Mouse (Mus musculus): ENCODE measurements around the gene Exog. TPM values are rescaled to one million over a fixed set of nuclear protein-coding genes. Genes with fewer than 3 reads are reported as not detected.
A peak's percentile ranks its signal among the peaks of the same experiment; 100 is the strongest.

Gene Exog
- polyA plus RNA-seq, 1 experiment from 2014 or later, result 32.1 TPM

DNA sequence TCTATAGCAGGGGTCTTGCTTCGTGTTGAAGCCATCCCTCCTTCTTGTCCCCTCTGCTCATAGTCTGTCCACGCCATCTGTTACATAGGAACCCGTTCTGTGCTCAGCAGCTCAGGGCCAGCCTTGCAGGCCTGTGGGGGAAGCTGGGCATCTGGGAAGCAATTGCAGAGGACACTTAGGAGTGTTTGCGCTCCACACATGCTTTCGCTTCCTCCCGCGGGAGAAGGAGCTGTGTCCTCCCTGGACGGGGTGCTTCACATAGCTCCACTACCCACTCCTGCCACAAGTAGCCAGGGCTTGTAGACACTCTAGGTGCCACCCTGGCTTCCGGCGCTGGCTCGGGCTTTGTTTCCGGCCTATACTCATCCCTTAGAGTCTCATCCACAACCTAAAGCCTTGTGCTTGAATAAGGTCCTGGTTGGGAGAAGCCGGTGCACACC is 18.7 kb upstream of the Exog start:
- H3K4me1 ChIP-seq (ENCODE audit: insufficient read depth), result peaks cover 17% of the 10 kb centered on the region
- WGBS, result 69% methylated on average over 13 of the region's 13 CpGs
- no peak; the same call in 1 of the 2 replicates for ATAC-seq (ENCODE audit: insufficient read depth)
- TF ChIP-seq CTCF (IDR thresholded peaks at IDR 0.05; ENCODE audit: low read depth), result no peak
- no peak for DNase-seq
- H3K27me3 ChIP-seq (ENCODE audit: insufficient read depth, low read length), result no peaks in the 10 kb centered on the region
- no peaks in the 10 kb centered on the region for H3K9me3 ChIP-seq (ENCODE audit: low read depth, low read length)
- H3K4me3 ChIP-seq (ENCODE audit: low read depth, low read length), result no peak overlapping the region
- H3K4me2 ChIP-seq, result no peak overlapping the region
- H3K9ac ChIP-seq, result no peak overlapping the region
- H3K27ac ChIP-seq (ENCODE audit: low read depth), result peak overlapping the region; percentile 71; the same call in 1 of the 2 replicates
- H3K36me3 ChIP-seq (ENCODE audit: insufficient read depth), result peaks cover 20% of the 10 kb centered on the region; the same call in 1 of the 2 replicates

DNA sequence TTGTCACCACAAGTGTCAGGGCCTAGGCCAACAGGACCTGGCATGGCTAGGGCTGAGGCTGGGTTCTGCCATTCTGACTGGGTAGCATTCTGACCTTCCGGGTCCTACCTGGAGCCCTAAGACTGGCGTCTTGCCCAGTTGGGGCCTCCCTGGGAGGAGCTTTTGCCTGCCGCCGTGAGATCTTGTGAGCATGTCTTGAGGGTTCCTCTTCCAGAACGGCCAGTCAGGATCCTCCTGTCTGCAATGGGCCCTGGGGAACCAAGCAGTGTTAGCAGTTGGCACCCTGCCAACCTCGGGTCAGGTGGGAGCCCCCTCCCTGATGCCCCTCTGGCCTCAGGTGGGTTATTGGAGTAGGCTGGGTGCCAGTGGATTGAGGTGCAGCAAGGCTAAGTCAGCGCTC is 18.3 kb upstream of the Exog start:
- 62% methylated on average over 7 of the region's 7 CpGs for WGBS
- Histone ChIP-seq H3K27ac (ENCODE audit: low read depth) (no peak overlapping the region), H3K9ac (no peak overlapping the region), H3K27me3 (ENCODE audit: insufficient read depth, low read length) (no peaks in the 10 kb centered on the region), H3K4me3 (ENCODE audit: low read depth, low read length) (no peak overlapping the region), H3K9me3 (ENCODE audit: low read depth, low read length) (no peaks in the 10 kb centered on the region), H3K4me2 (no peak overlapping the region), H3K4me1 (ENCODE audit: insufficient read depth) (peaks cover 16% of the 10 kb centered on the region), H3K36me3 (ENCODE audit: insufficient read depth) (peaks cover 24% of the 10 kb centered on the region; the same call in 1 of the 2 replicates)
- ATAC-seq (ENCODE audit: insufficient read depth) (no peak), DNase-seq (peak; percentile 21)
- TF ChIP-seq CTCF (IDR thresholded peaks at IDR 0.05; ENCODE audit: low read depth), result no peak

DNA sequence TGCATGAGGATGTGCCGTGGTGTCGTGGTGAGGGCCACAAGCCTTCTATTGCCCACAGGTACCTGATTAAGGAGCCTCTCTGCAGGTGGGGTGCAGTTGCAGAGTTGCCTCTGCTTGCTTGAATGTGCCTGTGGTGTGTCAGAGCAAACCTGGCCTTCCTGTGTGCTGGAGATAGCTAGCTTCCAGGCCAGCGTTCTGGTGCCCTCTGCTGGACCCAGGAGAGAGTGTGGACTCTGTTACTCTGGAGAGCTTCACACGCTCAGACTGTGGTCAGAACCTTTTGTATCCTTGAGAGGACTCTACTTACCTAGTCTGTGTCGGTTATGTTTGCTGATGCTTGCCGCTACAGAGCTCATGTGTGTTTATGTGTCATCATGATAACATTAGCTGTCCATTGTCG is 14.4 kb upstream of the Exog start:
- Histone ChIP-seq H3K4me2 (no peak overlapping the region), H3K27me3 (ENCODE audit: insufficient read depth, low read length) (no peaks in the 10 kb centered on the region), H3K36me3 (ENCODE audit: insufficient read depth) (peaks cover 56% of the 10 kb centered on the region), H3K4me3 (ENCODE audit: low read depth, low read length) (no peak overlapping the region), H3K9me3 (ENCODE audit: low read depth, low read length) (no peaks in the 10 kb centered on the region), H3K9ac (no peak overlapping the region), H3K4me1 (ENCODE audit: insufficient read depth) (peaks cover 6% of the 10 kb centered on the region), H3K27ac (ENCODE audit: low read depth) (no peak overlapping the region)
- peak; percentile 96 for TF ChIP-seq CTCF (IDR thresholded peaks at IDR 0.05; ENCODE audit: low read depth)
- ATAC-seq (ENCODE audit: insufficient read depth) (peak; percentile 67), DNase-seq (peak; percentile 93)
- WGBS, result 44% methylated on average over 7 of the region's 7 CpGs

DNA sequence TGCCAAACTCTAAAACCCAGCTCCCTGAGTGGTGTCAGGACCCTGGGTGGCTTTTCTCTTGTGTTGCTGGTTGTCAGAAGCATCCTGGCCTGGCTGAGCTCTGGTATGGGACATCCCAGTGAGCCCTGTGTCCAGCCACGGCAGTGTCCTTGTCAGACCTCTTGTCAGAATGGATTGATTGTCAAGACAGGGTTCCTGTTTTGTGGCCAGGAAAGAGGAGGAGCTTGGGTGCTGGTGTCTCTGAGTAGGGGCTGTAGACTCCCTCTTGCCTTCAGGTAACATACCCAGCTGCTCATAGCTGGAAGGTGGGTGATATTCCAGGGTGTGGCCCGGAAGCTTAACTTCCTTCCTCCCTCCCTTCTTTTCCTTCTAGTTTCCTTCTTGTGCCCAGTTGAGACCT is 8.9 kb upstream of the Exog start:
- DNase-seq, result no peak
- H3K4me2 ChIP-seq, result no peak overlapping the region
- WGBS, result 68% methylated on average over 2 of the region's 2 CpGs
- peaks cover 61% of the 10 kb centered on the region for H3K36me3 ChIP-seq (ENCODE audit: insufficient read depth)
- no peak overlapping the region for H3K9ac ChIP-seq
- no peaks in the 10 kb centered on the region for H3K27me3 ChIP-seq (ENCODE audit: insufficient read depth, low read length)
- H3K27ac ChIP-seq (ENCODE audit: low read depth), result no peak overlapping the region
- ATAC-seq (ENCODE audit: insufficient read depth), result no peak
- no peaks in the 10 kb centered on the region for H3K9me3 ChIP-seq (ENCODE audit: low read depth, low read length)
- H3K4me3 ChIP-seq (ENCODE audit: low read depth, low read length), result no peak overlapping the region
- H3K4me1 ChIP-seq (ENCODE audit: insufficient read depth), result no peaks in the 10 kb centered on the region
- no peak for TF ChIP-seq CTCF (IDR thresholded peaks at IDR 0.05; ENCODE audit: low read depth)

DNA sequence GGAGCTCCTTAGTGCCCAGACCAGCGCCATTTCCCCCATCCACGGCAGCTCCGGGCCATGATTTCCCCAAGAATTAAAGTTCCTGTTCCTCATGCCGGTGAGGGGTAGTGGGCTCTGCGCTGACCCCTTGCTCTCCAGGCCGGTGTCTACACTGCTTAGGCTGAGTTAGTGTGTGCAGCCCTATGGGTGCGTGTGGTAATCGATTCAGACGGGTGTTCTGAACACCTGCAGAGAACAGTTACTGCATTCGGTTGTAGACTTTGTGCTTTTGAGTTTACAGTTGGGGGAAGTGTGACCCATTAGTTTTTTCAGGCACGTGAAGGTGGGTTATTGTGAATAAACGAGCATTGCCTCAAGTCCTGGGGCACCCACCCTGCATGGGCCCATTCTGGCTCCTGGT is 6.7 kb upstream of the Exog start:
- no peak overlapping the region for H3K27ac ChIP-seq (ENCODE audit: low read depth)
- no peak overlapping the region for H3K9ac ChIP-seq
- no peaks in the 10 kb centered on the region for H3K4me1 ChIP-seq (ENCODE audit: insufficient read depth)
- H3K4me3 ChIP-seq (ENCODE audit: low read depth, low read length), result no peak overlapping the region
- H3K4me2 ChIP-seq, result no peak overlapping the region
- no peak for TF ChIP-seq CTCF (IDR thresholded peaks at IDR 0.05; ENCODE audit: low read depth)
- peaks cover 45% of the 10 kb centered on the region for H3K36me3 ChIP-seq (ENCODE audit: insufficient read depth)
- DNase-seq (no peak), ATAC-seq (ENCODE audit: insufficient read depth) (no peak)
- no peaks in the 10 kb centered on the region for H3K27me3 ChIP-seq (ENCODE audit: insufficient read depth, low read length)
- 88% methylated on average over 12 of the region's 12 CpGs for WGBS
- no peaks in the 10 kb centered on the region for H3K9me3 ChIP-seq (ENCODE audit: low read depth, low read length)

DNA sequence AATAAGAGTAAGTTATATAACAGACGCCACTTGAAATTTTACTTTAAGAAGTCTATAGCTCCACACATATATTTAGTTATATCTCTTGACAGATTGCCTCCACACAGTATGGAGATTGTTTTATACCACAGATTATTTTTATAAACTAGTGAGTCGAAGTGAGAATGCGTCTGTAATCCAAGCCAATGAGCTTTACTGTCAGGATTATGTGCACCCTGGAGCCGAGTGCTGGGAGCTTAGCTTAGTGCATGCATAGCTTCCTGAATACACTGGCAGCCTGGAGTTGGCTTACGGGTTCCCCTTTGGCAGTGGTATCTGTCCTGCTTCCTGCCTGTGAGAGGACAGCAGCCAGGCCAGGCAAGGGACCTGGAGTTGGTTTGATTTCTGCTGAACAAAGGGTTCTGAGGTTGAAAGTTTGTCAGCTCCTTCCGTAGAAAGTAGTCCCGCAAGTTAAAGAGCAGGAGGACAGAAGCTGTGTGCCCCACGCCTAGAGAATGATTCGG is 6.2 kb upstream of the Exog start:
- Histone ChIP-seq H3K4me3 (ENCODE audit: low read depth, low read length) (no peak overlapping the region), H3K27ac (ENCODE audit: low read depth) (no peak overlapping the region), H3K4me2 (no peak overlapping the region), H3K36me3 (ENCODE audit: insufficient read depth) (peaks cover 40% of the 10 kb centered on the region), H3K9me3 (ENCODE audit: low read depth, low read length) (no peaks in the 10 kb centered on the region), H3K4me1 (ENCODE audit: insufficient read depth) (no peaks in the 10 kb centered on the region), H3K9ac (no peak overlapping the region), H3K27me3 (ENCODE audit: insufficient read depth, low read length) (no peaks in the 10 kb centered on the region)
- no peak for TF ChIP-seq CTCF (IDR thresholded peaks at IDR 0.05; ENCODE audit: low read depth)
- WGBS, result 88% methylated on average over 9 of the region's 9 CpGs
- ATAC-seq (ENCODE audit: insufficient read depth) (no peak), DNase-seq (no peak)

DNA sequence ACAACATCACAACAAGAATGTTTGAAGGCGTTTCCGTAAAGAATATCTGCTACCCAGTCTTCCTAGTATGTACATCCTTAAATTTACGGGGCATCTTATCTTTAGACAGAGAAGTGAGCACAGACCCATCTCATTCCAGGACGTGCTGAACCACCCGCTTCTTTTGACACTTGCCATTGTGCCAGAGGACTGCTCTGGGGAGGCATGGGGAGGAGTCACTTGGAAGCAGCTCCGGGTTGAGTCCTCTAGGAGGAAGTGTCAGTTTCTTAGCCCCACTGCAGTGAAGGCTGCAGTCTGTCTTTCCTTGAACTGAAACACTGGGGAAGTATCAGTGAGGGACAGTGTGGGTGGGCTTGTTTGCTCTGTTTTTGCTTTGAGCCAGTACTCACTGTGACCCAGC is 994 bp downstream of the Exog start:
- TF ChIP-seq CTCF (IDR thresholded peaks at IDR 0.05; ENCODE audit: low read depth), result no peak
- H3K27ac ChIP-seq (ENCODE audit: low read depth), result no peak overlapping the region
- H3K4me2 ChIP-seq, result peak overlapping the region; percentile 74
- H3K4me1 ChIP-seq (ENCODE audit: insufficient read depth), result peaks cover 6% of the 10 kb centered on the region; the same call in 1 of the 2 replicates
- no peaks in the 10 kb centered on the region for H3K27me3 ChIP-seq (ENCODE audit: insufficient read depth, low read length)
- DNase-seq (peak; percentile 31), ATAC-seq (ENCODE audit: insufficient read depth) (no peak)
- H3K36me3 ChIP-seq (ENCODE audit: insufficient read depth), result peaks cover 38% of the 10 kb centered on the region
- H3K9me3 ChIP-seq (ENCODE audit: low read depth, low read length), result no peaks in the 10 kb centered on the region
- peak overlapping the region; percentile 80 for H3K4me3 ChIP-seq (ENCODE audit: low read depth, low read length)
- 28% methylated on average over 6 of the region's 6 CpGs for WGBS
- peak overlapping the region; percentile 90 for H3K9ac ChIP-seq
